Mouse (Mus musculus): Measurements from ENCODE around the gene Nr1h2. TPM values are rescaled to one million over a fixed set of nuclear protein-coding genes. Genes with fewer than 3 reads are reported as not detected.

Gene Nr1h2
- total RNA-seq (2023) = 406 and 408 TPM in 2 replicates

DNA sequence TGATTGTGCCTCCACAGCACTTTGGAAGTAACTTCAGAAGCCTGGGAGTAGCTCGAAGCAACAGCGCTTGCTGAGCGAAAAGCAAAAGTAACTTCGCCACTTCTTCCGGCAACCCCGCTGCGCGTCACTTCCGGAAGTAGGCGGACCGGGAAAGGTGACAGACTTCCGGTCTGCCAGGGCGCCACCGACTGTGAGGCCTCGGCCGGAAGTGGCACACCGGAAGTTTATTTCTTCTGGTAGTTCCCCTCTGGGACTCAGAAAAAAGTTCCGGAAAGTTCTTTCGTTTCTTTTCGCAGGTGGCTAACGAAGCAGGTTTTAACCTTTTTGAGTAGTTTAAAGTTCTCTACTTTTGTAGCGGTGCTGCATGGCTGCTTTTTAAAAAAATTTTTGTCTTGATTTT is at the start of gene Nr1h2:
Gene Nr1h2 (minus strand): TSS at position 126 of the 400 bp plus-strand sequence.

DNA sequence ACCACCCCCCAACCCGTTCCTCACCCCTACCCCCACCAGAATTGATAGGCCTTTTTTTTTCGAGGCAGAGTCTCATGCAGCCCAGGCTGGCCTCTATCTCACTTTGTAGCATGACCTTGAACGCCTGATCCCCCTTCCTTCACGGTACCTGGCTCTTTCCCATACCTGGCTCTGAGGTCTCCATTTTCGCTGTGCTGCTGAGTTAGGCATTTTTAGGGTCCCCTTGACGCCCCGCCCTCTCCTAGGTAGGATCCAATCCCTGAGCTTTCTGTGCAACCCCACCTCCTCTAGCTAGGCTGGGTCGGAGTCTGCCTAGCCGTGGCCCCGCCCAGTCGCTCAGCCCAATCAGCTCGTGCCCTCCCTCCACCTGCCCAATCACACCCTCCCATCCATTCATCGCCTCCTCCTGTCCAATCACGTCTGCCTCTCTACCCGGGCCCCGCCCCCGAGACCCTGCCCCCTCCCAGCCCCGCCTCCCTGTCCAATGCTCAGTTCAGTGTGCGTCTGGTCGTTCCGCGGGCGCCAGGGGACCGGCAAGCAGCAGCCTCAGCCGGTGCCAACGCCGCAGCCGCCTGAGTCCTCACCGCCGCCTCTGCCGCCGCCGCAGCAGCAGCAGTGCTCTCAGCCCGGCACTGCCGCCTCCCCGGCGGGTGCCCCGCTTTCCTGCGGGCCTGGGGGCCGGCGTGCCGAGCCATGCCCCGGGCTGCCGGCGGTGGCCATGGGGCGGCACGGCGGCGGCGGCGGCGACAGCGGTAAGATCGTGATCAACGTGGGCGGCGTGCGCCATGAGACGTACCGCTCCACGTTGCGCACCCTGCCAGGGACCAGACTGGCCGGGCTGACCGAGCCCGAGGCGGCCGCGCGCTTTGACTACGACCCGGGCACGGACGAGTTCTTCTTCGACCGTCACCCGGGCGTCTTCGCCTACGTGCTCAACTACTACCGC is 36.9 kb upstream of the Nr1h2 start, which contains the start of gene Kcnc3:
Gene Kcnc3 (plus strand): TSS at position 263 of the 946 bp plus-strand sequence.

GRCm38 (mm10) chr7:44572213-44572701 is 18.5 kb upstream of the Nr1h2 start, which contains the start of gene Napsa:
Napsa (plus strand) TSS chr7:44572380.

GRCm38 (mm10) chr7:44548497-44549087 is 5.2 kb downstream of the Nr1h2 start, which contains the start of gene Pold1:
Pold1 (minus strand) TSS chr7:44548849.

DNA sequence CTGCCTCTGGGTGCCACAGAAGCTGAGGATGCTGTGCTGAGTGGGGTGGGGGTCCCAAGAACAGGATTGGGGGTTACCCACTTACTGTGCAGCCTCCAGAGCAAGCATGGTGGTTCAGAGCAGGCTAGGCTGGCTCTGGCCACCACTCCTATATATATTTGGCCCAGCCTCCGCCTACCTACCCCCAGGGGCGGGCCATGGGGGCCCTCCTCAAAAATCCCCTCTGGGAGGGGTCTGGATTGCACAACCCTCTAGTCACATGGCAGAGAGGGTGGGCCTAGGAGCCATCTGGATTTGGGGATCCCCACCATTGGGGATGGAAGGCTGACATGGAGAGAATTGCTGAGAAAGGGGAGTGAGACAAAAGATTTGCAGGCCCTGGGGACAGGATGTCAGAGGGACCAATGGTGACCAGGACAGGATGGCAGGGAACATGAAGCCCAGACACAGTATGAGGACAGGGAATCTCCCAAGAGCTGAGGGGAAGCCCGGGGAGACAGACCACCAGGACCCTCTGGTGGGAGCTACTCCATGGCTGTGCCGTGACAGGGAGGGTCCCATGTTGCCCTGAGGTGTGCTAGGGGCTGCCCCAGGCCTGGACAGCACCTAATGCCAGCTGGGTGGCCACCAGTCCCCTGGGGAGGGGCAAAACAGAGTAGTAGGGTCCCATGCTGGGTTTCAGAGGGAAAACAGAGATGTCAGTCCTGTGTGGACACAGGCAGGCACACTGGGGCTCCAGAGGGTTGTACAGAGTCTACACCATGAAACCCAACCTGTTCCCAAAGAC is 21.6 kb downstream of the Nr1h2 start, which contains the start of gene Spib:
Gene Spib (minus strand): TSS at position 126 of the 787 bp plus-strand sequence.

GRCm38 (mm10) chr7:44524502-44524901 is 29.2 kb downstream of the Nr1h2 start, which contains the start of gene Mybpc2:
Mybpc2 (minus strand) TSS chr7:44524656.

Other genes starting within 250 kb of the Nr1h2 start
- gene Clec11a, start 247.0 kb downstream of the Nr1h2 start, total RNA-seq (2023) = 0.29 and 0.51 TPM in 2 replicates
- gene Shank1, start 243.7 kb downstream of the Nr1h2 start, total RNA-seq (2023) = 0.32 and 0.34 TPM in 2 replicates
- gene Syt3, start 169.8 kb downstream of the Nr1h2 start, total RNA-seq (2023) = 0.41 TPM in 1 of 2 replicates, not detected in the other
- gene 1700008O03Rik, start 168.1 kb downstream of the Nr1h2 start, total RNA-seq (2023) = not detected in 2 replicates
- gene Lrrc4b, start 124.9 kb downstream of the Nr1h2 start, total RNA-seq (2023) = not detected in 2 replicates
- not detected in 2 replicates for gene Aspdh, start 88.6 kb downstream of the Nr1h2 start, total RNA-seq (2023)
- gene Josd2, start 86.0 kb downstream of the Nr1h2 start, total RNA-seq (2023) = 14.6 and 17.8 TPM in 2 replicates
- 23.0 and 29.1 TPM in 2 replicates for gene Emc10, start 57.4 kb downstream of the Nr1h2 start, total RNA-seq (2023)
- gene Fam71e1, start 57.4 kb downstream of the Nr1h2 start, total RNA-seq (2023) = 1.5 and 3.9 TPM in 2 replicates
- 0.41 and 0.88 TPM in 2 replicates for gene Mybpc2, start 29.3 kb downstream of the Nr1h2 start, total RNA-seq (2023)
- gene Spib, start 21.9 kb downstream of the Nr1h2 start, total RNA-seq (2023) = 2.8 and 6.0 TPM in 2 replicates
- gene Pold1, start 5.1 kb downstream of the Nr1h2 start, total RNA-seq (2023) = 38.8 and 52.2 TPM in 2 replicates
- 124 and 134 TPM in 2 replicates for gene Napsa, start 18.4 kb upstream of the Nr1h2 start, total RNA-seq (2023)
- 0.73 and 1.1 TPM in 2 replicates for gene Kcnc3, start 36.7 kb upstream of the Nr1h2 start, total RNA-seq (2023)
- not detected in 2 replicates for gene Myh14, start 116.9 kb upstream of the Nr1h2 start, total RNA-seq (2023)
- gene Izumo2, start 154.8 kb upstream of the Nr1h2 start, total RNA-seq (2023) = not detected in 2 replicates
- gene Vrk3, start 194.5 kb upstream of the Nr1h2 start, total RNA-seq (2023) = 43.2 and 46.2 TPM in 2 replicates
- 0.13 and 0.98 TPM in 2 replicates for gene Zfp473, start 197.1 kb upstream of the Nr1h2 start, total RNA-seq (2023)

All from neutrophil, adult 65 days (primary cell).